Mouse (Mus musculus): ENCODE results near the gene Mtmr3. TPM values are rescaled to one million over a fixed set of nuclear protein-coding genes. Genes with fewer than 3 reads are reported as not detected.

Mtmr3 gene
- total and polyA plus RNA-seq, 3 experiments, result 31.7 to 46.3 (median 32.5) TPM

- H3K36me3 ChIP-seq (replicated peaks in 1 of 2; ENCODE audit: control insufficient read depth in 1 of 2, insufficient read depth in 1 of 2, low read length in 1 of 2), result peaks cover 79 to 93% of the 10 kb centered on the region in 2 experiments
- peaks cover 17 to 30% of the 10 kb centered on the region in 2 experiments for H3K4me1 ChIP-seq (ENCODE audit: control insufficient read depth in 1 of 2, insufficient read depth in 2 of 2)
- no peak for DNase-seq (ENCODE audit: extremely low read depth)
- H3K4me2 ChIP-seq (ENCODE audit: insufficient read depth, low read depth, poor library complexity, severe bottlenecking), result no peak overlapping the region
- H3K4me3 ChIP-seq (replicated peaks in 1 of 3; ENCODE audit: low read depth in 2 of 3, low read length in 2 of 3, poor library complexity in 1 of 3), result no peak overlapping the region
- no peaks in the 10 kb centered on the region for H3K27me3 ChIP-seq (replicated peaks)
- H3K9me3 ChIP-seq (replicated peaks; ENCODE audit: low read length), result no peaks in the 10 kb centered on the region
- TF ChIP-seq NELFE (IDR thresholded peaks at IDR 0.05; ENCODE audit: low read depth, low read length), result no peak
- no peak for TF ChIP-seq TCF12 (IDR thresholded peaks at IDR 0.05; ENCODE audit: low read depth, low read length)
- TF ChIP-seq BHLHE40 (IDR thresholded peaks at IDR 0.05; ENCODE audit: low read depth, low read length), result no peak
- TF ChIP-seq TBP (conservative IDR thresholded peaks at IDR 0.05; ENCODE audit: low read depth, low read length), result no peak
- TF ChIP-seq ZC3H11A (IDR thresholded peaks at IDR 0.05; ENCODE audit: low read depth, low read length), result no peak
- no peak for TF ChIP-seq JUN (IDR thresholded peaks at IDR 0.05; ENCODE audit: insufficient read depth, low read depth, low read length)
- no peak for TF ChIP-seq RCOR1 (conservative IDR thresholded peaks at IDR 0.05; ENCODE audit: low read depth, low read length)
- TF ChIP-seq GABPA (IDR thresholded peaks at IDR 0.05; ENCODE audit: insufficient replicate concordance, low read depth, low read length), result no peak
- no peak for TF ChIP-seq HCFC1 (IDR thresholded peaks at IDR 0.05; ENCODE audit: low read depth, low read length)
- no peak for TF ChIP-seq RAD21 (IDR thresholded peaks at IDR 0.05; ENCODE audit: low read depth, low read length)
- no peak for TF ChIP-seq UBTF (IDR thresholded peaks at IDR 0.05; ENCODE audit: low read depth, low read length)
- no peak for TF ChIP-seq ZMIZ1 (IDR thresholded peaks at IDR 0.05; ENCODE audit: low read depth, low read length)
- no peak for TF ChIP-seq SIN3A (IDR thresholded peaks at IDR 0.05; ENCODE audit: low read length)
- no peak for TF ChIP-seq E2F4 (IDR thresholded peaks at IDR 0.05; ENCODE audit: insufficient replicate concordance, low read depth, low read length)
- no peak for TF ChIP-seq MEF2A (IDR thresholded peaks at IDR 0.05; ENCODE audit: borderline replicate concordance, low read depth, low read length)
- TF ChIP-seq ETS1 (conservative IDR thresholded peaks at IDR 0.05; ENCODE audit: low read depth, low read length), result no peak
- TF ChIP-seq JUND (conservative IDR thresholded peaks at IDR 0.05; ENCODE audit: low read depth, low read length), result no peak
- TF ChIP-seq CHD1 (IDR thresholded peaks at IDR 0.05; ENCODE audit: low read depth, low read length), result no peak
- no peak for TF ChIP-seq POLR2A (IDR thresholded peaks at IDR 0.05; ENCODE audit: low read depth, low read length)
- dilution Hi-C loops (cut with MboI; ENCODE audit: extremely low pct_ligation_motif_present, extremely low pct_unique_long_range_greater_than_20kb, low sequenced_read_pairs), result no loop called here
- in situ Hi-C loops (cut with MboI; ENCODE audit: low pct_ligation_motif_present, low pct_unique_long_range_greater_than_20kb, low sequenced_read_pairs), result no loop called here
- H3K27ac ChIP-seq (ENCODE audit: insufficient read depth, low read depth), result no peak overlapping the region
- no peak overlapping the region for H3K9ac ChIP-seq (ENCODE audit: insufficient read depth, low read depth)
- H3K79me2 ChIP-seq (replicated peaks; ENCODE audit: control insufficient read depth, extremely low read depth, insufficient read depth, poor library complexity, severe bottlenecking), result no peaks in the 10 kb centered on the region
These were observed 110.1 kb downstream of the Mtmr3 start for GRCm38 (mm10) chr11:4484541-4484940.

- Histone ChIP-seq H3K9me3 (replicated peaks; ENCODE audit: low read length) (no peaks in the 10 kb centered on the region), H3K36me3 (replicated peaks in 1 of 2; ENCODE audit: control insufficient read depth in 1 of 2, insufficient read depth in 1 of 2, low read length in 1 of 2) (peaks cover 74 to 86% of the 10 kb centered on the region in 2 experiments), H3K9ac (ENCODE audit: insufficient read depth, low read depth) (no peak overlapping the region), H3K4me1 (ENCODE audit: control insufficient read depth in 1 of 2, insufficient read depth in 2 of 2) (peaks cover 5 to 11% of the 10 kb centered on the region in 2 experiments), H3K4me2 (ENCODE audit: insufficient read depth, low read depth, poor library complexity, severe bottlenecking) (no peak overlapping the region), H3K4me3 (replicated peaks in 1 of 3; ENCODE audit: low read depth in 2 of 3, low read length in 2 of 3, poor library complexity in 1 of 3) (no peak overlapping the region), H3K27ac (ENCODE audit: insufficient read depth, low read depth) (no peak overlapping the region), H3K27me3 (replicated peaks) (no peaks in the 10 kb centered on the region), H3K79me2 (replicated peaks; ENCODE audit: control insufficient read depth, extremely low read depth, insufficient read depth, poor library complexity, severe bottlenecking) (no peaks in the 10 kb centered on the region)
- in situ Hi-C loops (cut with MboI; ENCODE audit: low pct_ligation_motif_present, low pct_unique_long_range_greater_than_20kb, low sequenced_read_pairs), result no loop called here
- TF ChIP-seq SMC3 (IDR thresholded peaks at IDR 0.05; ENCODE audit: low read depth, low read length) (no peak), MAX (IDR thresholded peaks at IDR 0.05; ENCODE audit: low read length) (no peak), SIN3A (IDR thresholded peaks at IDR 0.05; ENCODE audit: low read length) (no peak), ZMIZ1 (IDR thresholded peaks at IDR 0.05; ENCODE audit: low read depth, low read length) (no peak), UBTF (IDR thresholded peaks at IDR 0.05; ENCODE audit: low read depth, low read length) (no peak), ZC3H11A (IDR thresholded peaks at IDR 0.05; ENCODE audit: low read depth, low read length) (no peak), JUND (conservative IDR thresholded peaks at IDR 0.05; ENCODE audit: low read depth, low read length) (no peak), POLR2A (IDR thresholded peaks at IDR 0.05; ENCODE audit: low read depth, low read length) (no peak), TCF12 (IDR thresholded peaks at IDR 0.05; ENCODE audit: low read depth, low read length) (no peak), CHD2 (IDR thresholded peaks at IDR 0.05; ENCODE audit: low read length) (no peak), TBP (conservative IDR thresholded peaks at IDR 0.05; ENCODE audit: low read depth, low read length) (no peak), MEF2A (IDR thresholded peaks at IDR 0.05; ENCODE audit: borderline replicate concordance, low read depth, low read length) (no peak), IRF4 (IDR thresholded peaks at IDR 0.05; ENCODE audit: low read depth, low read length) (no peak), ETS1 (conservative IDR thresholded peaks at IDR 0.05; ENCODE audit: low read depth, low read length) (no peak), RAD21 (IDR thresholded peaks at IDR 0.05; ENCODE audit: low read depth, low read length) (no peak), BHLHE40 (IDR thresholded peaks at IDR 0.05; ENCODE audit: low read depth, low read length) (no peak), CTCF (conservative IDR thresholded peaks at IDR 0.05 in 1 of 2, IDR thresholded peaks at IDR 0.05 in 1 of 2; ENCODE audit: low read depth in 2 of 2, low read length in 2 of 2) (no peak), USF2 (conservative IDR thresholded peaks at IDR 0.05; ENCODE audit: low read depth, low read length) (no peak)
- no peak for DNase-seq (ENCODE audit: extremely low read depth)
- dilution Hi-C loops (cut with MboI; ENCODE audit: extremely low pct_ligation_motif_present, extremely low pct_unique_long_range_greater_than_20kb, low sequenced_read_pairs), result no loop called here
These were observed 112.0 kb downstream of the Mtmr3 start for GRCm38 (mm10) chr11:4482641-4483040.

All from CH12.LX (cell line).